Mouse (Mus musculus) heart, embryonic 10.5 days (tissue): ENCODE data around the gene Cpm. TPM values are rescaled to one million over a fixed set of nuclear protein-coding genes. Genes with fewer than 3 reads are reported as not detected.

Experiments
- DNase-seq: peaks from one replicate; pipeline ENCODE4 v3.0.0-alpha.2; 2017; ENCODE audit warnings: low spot score
- H3K27ac ChIP-seq: fragments of 300-500 bp; sonication (generic); 2 replicates; pipeline ENCODE4 v1.5.1; 2016; ENCODE audit warnings: mild to moderate bottlenecking
- H3K27me3 ChIP-seq: fragments of 300-500 bp; sonication (generic); 2 replicates; pipeline ENCODE4 v1.6.1; 2016; ENCODE audit warnings: mild to moderate bottlenecking; ENCODE audit not compliant: poor library complexity, insufficient read depth, severe bottlenecking
- H3K36me3 ChIP-seq: fragments of 300-500 bp; sonication (generic); 2 replicates; pipeline ENCODE4 v1.6.1; 2016; ENCODE audit warnings: mild to moderate bottlenecking, moderate library complexity
- H3K4me1 ChIP-seq: fragments of 300-500 bp; sonication (generic); 2 replicates; pipeline ENCODE4 v1.6.1; 2016; ENCODE audit warnings: mild to moderate bottlenecking
- H3K4me3 ChIP-seq: fragments of 300-500 bp; sonication (generic); 2 replicates; pipeline ENCODE4 v1.5.1; 2016; ENCODE audit warnings: mild to moderate bottlenecking, moderate library complexity
- H3K9me3 ChIP-seq: fragments of 300-500 bp; sonication (generic); 2 replicates; pipeline ENCODE4 v1.6.1; 2016; ENCODE audit warnings: mild to moderate bottlenecking, moderate library complexity
- WGBS: fragments of 180-500 bp; shearing (Covaris S2); methylation state at CpG from one replicate; pipeline ENCODE4 v1.1.7; 2016; 5-methylcytosine and 5-hydroxymethylcytosine counted together
- polyA plus RNA-seq: library from polyadenylated mRNA; unstranded; fragments of >200 nt; fragmentation: Nextera tagmentation; extraction: Ambion mirVana; gene quantifications from 2 replicates; pipeline ENCODE4 v1.2.1, GENCODE M21; 2016

Gene Cpm
- polyA plus RNA-seq, 1 experiment from 2014 or later = 28.3 TPM

- H3K9me3 ChIP-seq = no peaks in the 10 kb centered on the region
- WGBS = 86% methylated on average over 13 of the region's 13 CpGs
- H3K4me3 ChIP-seq = no peak overlapping the region
- H3K27me3 ChIP-seq = no peaks in the 10 kb centered on the region
- no peaks in the 10 kb centered on the region for H3K4me1 ChIP-seq
- peaks cover 50% of the 10 kb centered on the region for H3K36me3 ChIP-seq
- no peak for DNase-seq
- H3K27ac ChIP-seq = no peak overlapping the region
These were observed 59.2 kb downstream of the Cpm start for GRCm38 (mm10) chr10:117688204-117689151.

GRCm38 (mm10) chr10:117689297-117690100 lies 60.2 kb downstream of the Cpm start:
- no peaks in the 10 kb centered on the region for H3K27me3 ChIP-seq
- 96% methylated on average over 11 of the region's 11 CpGs for WGBS
- peaks cover 59% of the 10 kb centered on the region for H3K36me3 ChIP-seq
- no peak overlapping the region for H3K27ac ChIP-seq
- H3K4me1 ChIP-seq = no peaks in the 10 kb centered on the region
- H3K9me3 ChIP-seq = no peaks in the 10 kb centered on the region
- DNase-seq = no peak
- no peak overlapping the region for H3K4me3 ChIP-seq

DNA sequence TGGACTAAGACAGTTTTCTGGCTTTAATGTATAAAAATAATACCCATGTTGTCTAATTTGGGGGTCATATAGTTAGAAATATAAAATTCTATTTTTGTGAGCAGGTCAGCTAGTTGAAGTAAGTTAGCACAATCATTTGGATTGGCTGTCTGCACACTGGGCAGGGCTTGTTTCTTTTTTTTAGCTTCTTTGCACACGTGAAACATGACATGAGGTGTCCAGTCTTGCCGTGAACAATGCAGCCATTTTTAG lies 60.7 kb downstream of the Cpm start:
- no peaks in the 10 kb centered on the region for H3K27me3 ChIP-seq
- no peak overlapping the region for H3K4me3 ChIP-seq
- H3K36me3 ChIP-seq = peaks cover 64% of the 10 kb centered on the region
- 91% methylated on average over 2 of the region's 2 CpGs for WGBS
- H3K9me3 ChIP-seq = no peaks in the 10 kb centered on the region
- no peak overlapping the region for H3K27ac ChIP-seq
- DNase-seq = no peak
- H3K4me1 ChIP-seq = no peaks in the 10 kb centered on the region

DNA sequence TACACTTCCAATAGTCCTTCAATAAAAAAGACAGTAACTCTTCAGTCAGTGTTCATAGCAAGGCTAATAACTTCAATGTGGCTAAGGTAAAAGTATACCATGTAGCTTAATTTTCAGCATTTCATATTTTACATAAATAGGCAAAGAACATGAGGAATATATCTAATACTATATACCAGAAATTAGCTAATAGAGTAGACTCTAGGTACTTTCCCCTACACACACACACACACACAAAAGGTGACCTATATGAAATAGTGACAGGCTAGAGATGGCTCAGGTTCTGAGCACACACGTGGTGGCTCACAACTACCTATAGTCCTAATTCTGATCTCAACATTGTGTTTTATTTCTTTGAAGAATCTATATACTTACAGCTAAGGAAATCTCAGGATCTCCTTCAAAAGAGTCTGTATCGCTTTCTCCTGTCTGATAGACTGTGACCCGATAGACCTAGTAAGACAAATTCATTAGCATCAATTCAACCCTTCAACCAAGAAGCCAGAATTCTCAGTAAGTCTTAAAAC lies 61.5 kb downstream of the Cpm start:
- Histone ChIP-seq H3K9me3 (no peaks in the 10 kb centered on the region), H3K27me3 (no peaks in the 10 kb centered on the region), H3K4me3 (no peak overlapping the region), H3K36me3 (peaks cover 72% of the 10 kb centered on the region), H3K27ac (no peak overlapping the region), H3K4me1 (no peaks in the 10 kb centered on the region)
- DNase-seq = no peak
- 94% methylated on average over 3 of the region's 3 CpGs for WGBS

GRCm38 (mm10) chr10:117691389-117691968 lies 62.2 kb downstream of the Cpm start:
- Histone ChIP-seq H3K27me3 (no peaks in the 10 kb centered on the region), H3K36me3 (peaks cover 79% of the 10 kb centered on the region), H3K4me1 (no peaks in the 10 kb centered on the region), H3K4me3 (no peak overlapping the region), H3K9me3 (no peaks in the 10 kb centered on the region), H3K27ac (no peak overlapping the region)
- WGBS = 93% methylated on average over 10 of the region's 10 CpGs
- no peak for DNase-seq

- Histone ChIP-seq H3K36me3 (peaks cover 86% of the 10 kb centered on the region), H3K9me3 (no peaks in the 10 kb centered on the region), H3K4me3 (no peak overlapping the region), H3K27me3 (no peaks in the 10 kb centered on the region), H3K27ac (no peak overlapping the region), H3K4me1 (no peaks in the 10 kb centered on the region)
- DNase-seq = no peak
These were observed 62.9 kb downstream of the Cpm start for GRCm38 (mm10) chr10:117692173-117692572.

DNA sequence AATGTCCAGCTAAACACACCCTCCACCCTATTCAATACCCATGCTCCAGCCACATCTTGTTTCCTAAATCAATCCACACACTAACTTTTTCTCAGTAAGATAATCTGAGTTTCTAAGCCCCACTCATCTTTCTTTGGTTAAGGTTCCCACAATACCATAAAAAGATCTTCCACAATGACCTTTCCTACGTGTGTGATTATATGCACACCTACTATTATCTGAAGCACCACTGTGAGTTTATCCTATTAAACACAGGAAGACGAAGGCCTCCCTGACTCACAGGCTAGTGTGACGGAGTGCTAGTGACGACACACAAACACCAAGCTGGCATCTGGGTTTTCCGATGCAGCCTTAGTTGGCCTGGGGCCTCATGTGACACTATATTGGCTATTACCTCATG lies 63.7 kb downstream of the Cpm start:
- H3K36me3 ChIP-seq = peaks cover 94% of the 10 kb centered on the region
- no peak overlapping the region for H3K4me3 ChIP-seq
- H3K4me1 ChIP-seq = no peaks in the 10 kb centered on the region
- H3K27me3 ChIP-seq = no peaks in the 10 kb centered on the region
- no peak overlapping the region for H3K27ac ChIP-seq
- WGBS = 92% methylated on average over 5 of the region's 5 CpGs
- DNase-seq = no peak
- no peaks in the 10 kb centered on the region for H3K9me3 ChIP-seq

DNA sequence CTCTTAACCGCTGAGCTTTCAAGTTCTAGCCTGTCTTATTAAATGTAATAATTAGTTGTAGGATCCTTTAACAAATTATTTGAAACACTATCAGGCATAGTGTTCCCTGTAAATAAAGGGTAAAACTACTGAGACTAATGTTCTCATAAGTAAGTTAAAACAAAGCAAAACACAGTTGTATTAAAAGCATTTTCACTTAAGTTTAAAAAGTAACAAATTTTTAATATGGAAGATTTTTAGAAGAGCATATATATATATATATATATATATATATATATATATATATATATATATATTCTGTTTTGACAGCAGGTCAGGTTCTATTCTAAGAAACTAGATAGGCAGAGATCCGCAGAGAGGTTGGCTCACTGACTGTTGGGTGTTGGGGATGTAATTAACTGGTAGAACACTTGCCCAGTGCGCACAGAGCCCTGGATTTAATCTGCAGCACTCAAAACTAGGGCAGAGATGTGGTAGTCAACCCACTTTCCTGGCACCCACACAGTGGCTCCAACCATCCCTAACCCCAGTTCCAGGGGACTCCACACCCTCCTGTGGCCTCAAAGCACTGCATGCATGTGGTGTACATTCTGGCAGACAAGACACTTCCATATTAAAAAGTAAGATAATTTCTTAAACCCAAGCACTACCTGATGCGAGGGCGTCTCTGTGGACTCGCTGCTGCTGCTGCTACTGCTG lies 65.1 kb downstream of the Cpm start:
- WGBS = 94% methylated on average over 6 of the region's 6 CpGs
- DNase-seq = no peak
- no peaks in the 10 kb centered on the region for H3K9me3 ChIP-seq
- no peak overlapping the region for H3K27ac ChIP-seq
- no peaks in the 10 kb centered on the region for H3K4me1 ChIP-seq
- H3K27me3 ChIP-seq = no peaks in the 10 kb centered on the region
- H3K4me3 ChIP-seq = no peak overlapping the region
- H3K36me3 ChIP-seq = peaks cover 94% of the 10 kb centered on the region

DNA sequence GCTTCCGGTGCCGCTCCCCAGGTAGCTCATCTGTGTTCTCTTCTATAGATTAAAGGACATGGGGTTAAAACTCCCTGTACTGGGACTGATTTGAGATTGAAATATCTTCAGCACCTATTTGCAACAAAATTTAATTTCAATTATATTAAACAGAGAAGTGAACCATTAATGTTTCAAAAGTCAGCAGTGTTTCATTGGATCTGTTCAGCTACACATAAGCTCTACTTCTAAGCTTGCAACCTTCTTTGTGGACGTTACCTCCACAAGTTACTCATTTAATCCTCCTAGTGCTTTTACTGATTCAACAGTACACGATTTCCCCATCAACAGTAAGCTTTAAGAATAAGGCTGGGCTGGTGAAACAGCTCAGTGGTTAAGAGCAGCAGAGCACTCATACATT lies 65.7 kb downstream of the Cpm start:
- peaks cover 94% of the 10 kb centered on the region for H3K36me3 ChIP-seq
- H3K27me3 ChIP-seq = no peaks in the 10 kb centered on the region
- WGBS = 92% methylated on average over 4 of the region's 4 CpGs
- DNase-seq = no peak
- H3K4me3 ChIP-seq = no peak overlapping the region
- no peaks in the 10 kb centered on the region for H3K9me3 ChIP-seq
- no peak overlapping the region for H3K27ac ChIP-seq
- no peaks in the 10 kb centered on the region for H3K4me1 ChIP-seq

DNA sequence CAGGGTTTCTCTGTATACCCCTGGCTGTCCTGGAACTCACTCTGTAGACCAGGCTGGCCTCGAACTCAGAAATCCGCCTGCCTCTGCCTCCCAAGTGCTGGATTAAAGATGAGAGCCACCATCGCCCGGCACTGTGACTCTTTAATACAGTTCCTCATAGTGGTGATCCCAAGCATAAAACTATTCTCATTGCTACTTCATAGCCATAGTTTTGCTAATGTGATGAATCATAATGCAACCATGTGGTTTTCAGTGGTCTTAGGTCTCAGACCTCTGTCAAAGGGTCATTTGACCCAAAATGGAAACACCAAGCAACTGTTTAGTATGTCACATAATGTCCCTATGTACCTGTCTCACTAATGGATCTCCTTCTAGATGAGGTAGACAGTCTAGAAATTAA lies 66.3 kb downstream of the Cpm start:
- Histone ChIP-seq H3K4me3 (no peak overlapping the region), H3K27ac (no peak overlapping the region), H3K36me3 (peaks cover 94% of the 10 kb centered on the region), H3K9me3 (no peaks in the 10 kb centered on the region), H3K4me1 (no peaks in the 10 kb centered on the region), H3K27me3 (no peaks in the 10 kb centered on the region)
- no peak for DNase-seq
- 95% methylated on average over 4 of the region's 4 CpGs for WGBS

DNA sequence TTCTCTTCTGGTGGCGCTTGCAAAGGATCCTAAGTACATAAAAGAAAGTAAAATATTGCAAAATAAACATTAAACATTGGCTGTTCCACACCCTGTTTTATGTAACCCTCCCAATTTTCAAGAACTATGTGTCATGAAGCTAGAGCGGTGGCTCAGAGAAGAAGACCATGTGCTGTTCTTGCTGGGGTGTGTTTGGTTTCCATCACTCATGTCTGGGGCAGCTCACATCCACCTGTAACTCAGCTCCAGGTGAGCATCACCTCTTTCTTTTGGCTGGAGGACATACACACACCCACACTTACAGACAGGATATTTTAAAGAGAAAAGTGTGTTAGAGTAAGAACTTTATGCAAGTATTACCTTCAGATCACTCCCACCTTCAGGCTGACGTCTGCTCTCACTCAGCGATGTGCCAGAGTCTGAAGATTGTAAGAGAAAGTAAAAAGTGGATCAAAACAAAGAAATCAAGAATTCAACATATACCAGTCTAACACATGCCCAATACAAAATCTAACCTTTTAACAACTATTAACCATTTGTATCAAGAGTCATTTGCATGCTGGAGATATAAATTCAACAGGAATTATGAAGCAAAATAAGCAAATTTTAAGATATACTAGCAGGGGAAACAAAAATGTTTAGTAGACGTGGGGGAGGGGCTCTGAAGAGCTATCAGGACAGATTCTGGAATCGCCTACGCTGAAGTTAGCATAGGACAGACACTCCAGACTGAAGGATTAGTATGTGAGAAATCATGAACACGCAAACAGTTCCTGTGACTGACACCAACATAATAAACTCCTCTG lies 66.9 kb downstream of the Cpm start:
- WGBS = 93% methylated on average over 8 of the region's 8 CpGs
- Histone ChIP-seq H3K27ac (no peak overlapping the region), H3K36me3 (peaks cover 94% of the 10 kb centered on the region), H3K4me1 (no peaks in the 10 kb centered on the region), H3K4me3 (no peak overlapping the region), H3K9me3 (no peaks in the 10 kb centered on the region), H3K27me3 (no peaks in the 10 kb centered on the region)
- DNase-seq = no peak
